16 mouse cellular contexts compared by ENCODE assay signal in the genomic region with DNA sequence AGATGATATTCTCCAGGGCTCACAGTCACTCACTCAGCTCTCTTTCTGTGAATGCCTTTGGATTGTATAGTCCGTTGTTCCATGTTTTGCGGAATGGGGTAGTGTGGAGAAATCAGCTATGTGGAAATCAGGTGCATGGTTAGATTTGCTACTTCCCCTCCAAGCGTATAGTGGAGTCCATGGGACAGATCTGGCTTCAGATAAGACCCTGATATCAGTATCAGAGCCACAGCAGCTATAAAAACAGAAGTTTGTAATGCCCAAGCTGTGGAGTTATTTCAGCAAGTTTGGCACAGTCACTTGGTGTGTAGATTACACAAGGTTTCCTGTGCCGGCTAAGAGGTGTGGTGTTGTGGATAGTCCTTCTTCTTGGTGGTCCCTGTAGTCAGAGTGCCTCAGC.
"Had no signal": no experiment of that assay in that cellular context is flagged by ENCODE, and none has a peak within 500 bp of the region (broad histone marks: within the 10 kb centered on the region; RNA-seq: fewer than 3 reads in every experiment).

No protein-coding gene starts in this region.

- H3K4me1 ChIP-seq: lung, embryonic 15.5 days; midbrain, embryonic 10.5 days; midbrain, embryonic 12.5 days; midbrain, embryonic 15.5 days; neural tube, embryonic 12.5 days; stomach, embryonic 15.5 days had no signal

- H3K27ac ChIP-seq: lung, embryonic 15.5 days; macrophage; midbrain, embryonic 10.5 days; midbrain, embryonic 12.5 days; midbrain, embryonic 15.5 days; neural tube, embryonic 12.5 days; stomach, embryonic 15.5 days; stomach, postnatal 0 days had no signal

- ATAC-seq: liver, postnatal 0 days; lung, postnatal 0 days; midbrain, embryonic 15.5 days had no signal

- H3K4me2 ChIP-seq: lung, embryonic 15.5 days; midbrain, embryonic 12.5 days; midbrain, embryonic 15.5 days; neural tube, embryonic 12.5 days; stomach, embryonic 15.5 days had no signal

- H3K9me3 ChIP-seq: lung, embryonic 15.5 days; midbrain, embryonic 10.5 days; midbrain, embryonic 12.5 days; midbrain, embryonic 15.5 days; neural tube, embryonic 12.5 days; stomach, embryonic 15.5 days had no signal

- H3K36me3 ChIP-seq: lung, embryonic 15.5 days; midbrain, embryonic 10.5 days; midbrain, embryonic 12.5 days; midbrain, embryonic 15.5 days; neural tube, embryonic 12.5 days; stomach, embryonic 15.5 days had no signal

- H3K4me3 ChIP-seq: lung, embryonic 15.5 days; midbrain, embryonic 10.5 days; midbrain, embryonic 12.5 days; midbrain, embryonic 15.5 days; neural tube, embryonic 12.5 days; stomach, embryonic 15.5 days had no signal

- DNase-seq: liver, postnatal 0 days; lung, adult 2 months; lung, postnatal 14 days; lung, postnatal 36 days; thymus, adult 2 months; thymus, postnatal 25 days; thymus, postnatal 4 days had no signal

- H3K27me3 ChIP-seq: lung, embryonic 15.5 days; midbrain, embryonic 12.5 days; midbrain, embryonic 15.5 days; neural tube, embryonic 12.5 days; stomach, embryonic 15.5 days had no signal

- H3K9ac ChIP-seq: liver, postnatal 0 days; lung, embryonic 15.5 days; midbrain, embryonic 12.5 days; midbrain, embryonic 15.5 days; neural tube, embryonic 12.5 days; stomach, embryonic 15.5 days had no signal
